Mouse (Mus musculus): ENCODE data around the gene Cygb. TPM values are rescaled to one million over a fixed set of nuclear protein-coding genes. Genes with fewer than 3 reads are reported as not detected.

The Cygb gene
- polyA plus RNA-seq, 1 experiment from 2014 or later, result 2.7 TPM

GRCm38 (mm10) chr11:116609965-116610630 lies 44.0 kb downstream of the Cygb start:
- H3K36me3 ChIP-seq, result peaks cover 10% of the 10 kb centered on the region; the same call in 1 of the 2 replicates
- peaks cover 37% of the 10 kb centered on the region for H3K4me1 ChIP-seq
- no peaks in the 10 kb centered on the region for H3K27me3 ChIP-seq (ENCODE audit: low read depth, poor library complexity, severe bottlenecking)
- H3K9me3 ChIP-seq (replicated peaks), result no peaks in the 10 kb centered on the region
- H3K4me3 ChIP-seq, result no peak overlapping the region
- 77% methylated on average over 15 of the region's 15 CpGs for WGBS
- H3K27ac ChIP-seq, result no peak overlapping the region
- DNase-seq (ENCODE audit: low spot score), result no peak

- H3K27ac ChIP-seq, result no peak overlapping the region; the same call in 1 of the 2 replicates
- no peak for DNase-seq (ENCODE audit: low spot score)
- H3K27me3 ChIP-seq (ENCODE audit: low read depth, poor library complexity, severe bottlenecking), result no peaks in the 10 kb centered on the region
- peaks cover 20% of the 10 kb centered on the region for H3K36me3 ChIP-seq
- H3K9me3 ChIP-seq (replicated peaks), result no peaks in the 10 kb centered on the region
- H3K4me1 ChIP-seq, result peaks cover 32% of the 10 kb centered on the region
- WGBS, result 98% methylated on average over 3 of the region's 3 CpGs
- H3K4me3 ChIP-seq, result no peak overlapping the region
Measured at GRCm38 (mm10) chr11:116607717-116608116, 46.4 kb downstream of the Cygb start.

- no peak overlapping the region; the same call in 1 of the 2 replicates for H3K27ac ChIP-seq
- 89% methylated on average over 12 of the region's 12 CpGs for WGBS
- no peak for DNase-seq (ENCODE audit: low spot score)
Measured at GRCm38 (mm10) chr11:116604097-116604496, 50.0 kb downstream of the Cygb start.

GRCm38 (mm10) chr11:116603339-116603738 lies 50.8 kb downstream of the Cygb start:
- Histone ChIP-seq H3K27ac (no peak overlapping the region), H3K4me3 (no peak overlapping the region), H3K9me3 (replicated peaks) (no peaks in the 10 kb centered on the region), H3K27me3 (ENCODE audit: low read depth, poor library complexity, severe bottlenecking) (no peaks in the 10 kb centered on the region), H3K4me1 (peaks cover 14% of the 10 kb centered on the region), H3K36me3 (peaks cover 38% of the 10 kb centered on the region)
- no peak for DNase-seq (ENCODE audit: low spot score)
- 91% methylated on average over 10 of the region's 10 CpGs for WGBS

More at GRCm38 (mm10) chr11:116604097-116604496, 50.0 kb downstream of the Cygb start:
- Histone ChIP-seq H3K4me3 (no peak overlapping the region), H3K27me3 (ENCODE audit: low read depth, poor library complexity, severe bottlenecking) (no peaks in the 10 kb centered on the region), H3K4me1 (peaks cover 20% of the 10 kb centered on the region), H3K36me3 (peaks cover 30% of the 10 kb centered on the region), H3K9me3 (replicated peaks) (no peaks in the 10 kb centered on the region)

GRCm38 (mm10) chr11:116602043-116602442 lies 52.1 kb downstream of the Cygb start:
- H3K4me3 ChIP-seq, result no peak overlapping the region
- H3K9me3 ChIP-seq (replicated peaks), result no peaks in the 10 kb centered on the region
- 85% methylated on average over 8 of the region's 8 CpGs for WGBS
- DNase-seq (ENCODE audit: low spot score), result no peak
- H3K27ac ChIP-seq, result no peak overlapping the region
- H3K27me3 ChIP-seq (ENCODE audit: low read depth, poor library complexity, severe bottlenecking), result no peaks in the 10 kb centered on the region
- H3K4me1 ChIP-seq, result peaks cover 9% of the 10 kb centered on the region; the same call in 1 of the 2 replicates
- peaks cover 36% of the 10 kb centered on the region for H3K36me3 ChIP-seq

GRCm38 (mm10) chr11:116601166-116601565 lies 52.9 kb downstream of the Cygb start:
- DNase-seq (ENCODE audit: low spot score), result no peak
- H3K4me1 ChIP-seq, result 0 out of 2 replicates have a peak, but pooled peaks cover 3% of the 10 kb centered on the region
- 95% methylated on average over 8 of the region's 8 CpGs for WGBS
- no peak overlapping the region for H3K27ac ChIP-seq
- H3K27me3 ChIP-seq (ENCODE audit: low read depth, poor library complexity, severe bottlenecking), result no peaks in the 10 kb centered on the region
- no peaks in the 10 kb centered on the region for H3K9me3 ChIP-seq (replicated peaks)
- peaks cover 33% of the 10 kb centered on the region for H3K36me3 ChIP-seq
- no peak overlapping the region for H3K4me3 ChIP-seq

GRCm38 (mm10) chr11:116599230-116599629 lies 54.9 kb downstream of the Cygb start:
- H3K4me1 ChIP-seq, result peaks cover 5% of the 10 kb centered on the region; the same call in 1 of the 2 replicates
- H3K27me3 ChIP-seq (ENCODE audit: low read depth, poor library complexity, severe bottlenecking), result no peaks in the 10 kb centered on the region
- no peak overlapping the region for H3K27ac ChIP-seq
- no peak for DNase-seq (ENCODE audit: low spot score)
- 94% methylated on average over 15 of the region's 15 CpGs for WGBS
- H3K4me3 ChIP-seq, result no peak overlapping the region
- peaks cover 24% of the 10 kb centered on the region for H3K36me3 ChIP-seq
- H3K9me3 ChIP-seq (replicated peaks), result no peaks in the 10 kb centered on the region

GRCm38 (mm10) chr11:116598193-116598592 lies 55.9 kb downstream of the Cygb start:
- H3K4me1 ChIP-seq, result peaks cover 2% of the 10 kb centered on the region; the same call in 1 of the 2 replicates
- no peaks in the 10 kb centered on the region for H3K9me3 ChIP-seq (replicated peaks)
- 93% methylated on average over 8 of the region's 8 CpGs for WGBS
- H3K4me3 ChIP-seq, result no peak overlapping the region
- no peaks in the 10 kb centered on the region for H3K27me3 ChIP-seq (ENCODE audit: low read depth, poor library complexity, severe bottlenecking)
- DNase-seq (ENCODE audit: low spot score), result no peak
- H3K27ac ChIP-seq, result no peak overlapping the region
- peaks cover 20% of the 10 kb centered on the region for H3K36me3 ChIP-seq

- DNase-seq (ENCODE audit: low spot score), result no peak
- peaks cover 15% of the 10 kb centered on the region for H3K4me1 ChIP-seq
- H3K27ac ChIP-seq, result no peak overlapping the region
- H3K9me3 ChIP-seq (replicated peaks), result no peaks in the 10 kb centered on the region
- no peak overlapping the region for H3K4me3 ChIP-seq
- no peaks in the 10 kb centered on the region for H3K27me3 ChIP-seq (ENCODE audit: low read depth, poor library complexity, severe bottlenecking)
- peaks cover 18% of the 10 kb centered on the region for H3K36me3 ChIP-seq
- WGBS, result 89% methylated on average over 19 of the region's 19 CpGs
Measured at GRCm38 (mm10) chr11:116596766-116597165, 57.3 kb downstream of the Cygb start.

Other genes starting within 250 kb of the Cygb start
- 11.1 and 18.3 TPM in 2 replicates for gene Rnf157, start 241.3 kb downstream of the Cygb start, polyA plus RNA-seq (2016; fragmentation: Nextera tagmentation; extraction: Ambion mirVana)
- 44.1 and 51.8 TPM in 2 replicates for gene Ubald2, start 220.2 kb downstream of the Cygb start, polyA plus RNA-seq (2016; fragmentation: Nextera tagmentation; extraction: Ambion mirVana)
- 0.36 and 0.44 TPM in 2 replicates for gene Qrich2, start 188.1 kb downstream of the Cygb start, polyA plus RNA-seq (2016; fragmentation: Nextera tagmentation; extraction: Ambion mirVana)
- 203 and 209 TPM in 2 replicates for gene Prpsap1, start 160.1 kb downstream of the Cygb start, polyA plus RNA-seq (2016; fragmentation: Nextera tagmentation; extraction: Ambion mirVana)
- gene Sphk1, start 123.4 kb downstream of the Cygb start, polyA plus RNA-seq (2016; fragmentation: Nextera tagmentation; extraction: Ambion mirVana), result 0.30 and 0.54 TPM in 2 replicates
- gene Ube2o, start 72.9 kb downstream of the Cygb start, polyA plus RNA-seq (2016; fragmentation: Nextera tagmentation; extraction: Ambion mirVana), result 12.7 and 16.4 TPM in 2 replicates
- gene Aanat, start 67.9 kb downstream of the Cygb start, polyA plus RNA-seq (2016; fragmentation: Nextera tagmentation; extraction: Ambion mirVana), result not detected in 2 replicates
- gene Rhbdf2, start 27.3 kb downstream of the Cygb start, polyA plus RNA-seq (2016; fragmentation: Nextera tagmentation; extraction: Ambion mirVana), result 4.4 and 5.2 TPM in 2 replicates
- 0.16 and 0.25 TPM in 2 replicates for gene Prcd, start 779 bp downstream of the Cygb start, polyA plus RNA-seq (2016; fragmentation: Nextera tagmentation; extraction: Ambion mirVana)
- not detected in 2 replicates for gene St6galnac1, start 121.2 kb upstream of the Cygb start, polyA plus RNA-seq (2016; fragmentation: Nextera tagmentation; extraction: Ambion mirVana)
- gene Mxra7, start 173.7 kb upstream of the Cygb start, polyA plus RNA-seq (2016; fragmentation: Nextera tagmentation; extraction: Ambion mirVana), result 13.9 and 14.9 TPM in 2 replicates
- 56.5 and 59.5 TPM in 2 replicates for gene Mettl23, start 189.0 kb upstream of the Cygb start, polyA plus RNA-seq (2016; fragmentation: Nextera tagmentation; extraction: Ambion mirVana)
- gene Jmjd6, start 189.1 kb upstream of the Cygb start, polyA plus RNA-seq (2016; fragmentation: Nextera tagmentation; extraction: Ambion mirVana), result 93.1 and 111 TPM in 2 replicates
- 17.9 and 22.5 TPM in 2 replicates for gene Mfsd11, start 198.1 kb upstream of the Cygb start, polyA plus RNA-seq (2016; fragmentation: Nextera tagmentation; extraction: Ambion mirVana)
- gene Srsf2, start 198.8 kb upstream of the Cygb start, polyA plus RNA-seq (2016; fragmentation: Nextera tagmentation; extraction: Ambion mirVana), result 925 and 971 TPM in 2 replicates